Mouse (Mus musculus): ENCODE results near the gene Tmem131.

Gene Tmem131

DNA sequence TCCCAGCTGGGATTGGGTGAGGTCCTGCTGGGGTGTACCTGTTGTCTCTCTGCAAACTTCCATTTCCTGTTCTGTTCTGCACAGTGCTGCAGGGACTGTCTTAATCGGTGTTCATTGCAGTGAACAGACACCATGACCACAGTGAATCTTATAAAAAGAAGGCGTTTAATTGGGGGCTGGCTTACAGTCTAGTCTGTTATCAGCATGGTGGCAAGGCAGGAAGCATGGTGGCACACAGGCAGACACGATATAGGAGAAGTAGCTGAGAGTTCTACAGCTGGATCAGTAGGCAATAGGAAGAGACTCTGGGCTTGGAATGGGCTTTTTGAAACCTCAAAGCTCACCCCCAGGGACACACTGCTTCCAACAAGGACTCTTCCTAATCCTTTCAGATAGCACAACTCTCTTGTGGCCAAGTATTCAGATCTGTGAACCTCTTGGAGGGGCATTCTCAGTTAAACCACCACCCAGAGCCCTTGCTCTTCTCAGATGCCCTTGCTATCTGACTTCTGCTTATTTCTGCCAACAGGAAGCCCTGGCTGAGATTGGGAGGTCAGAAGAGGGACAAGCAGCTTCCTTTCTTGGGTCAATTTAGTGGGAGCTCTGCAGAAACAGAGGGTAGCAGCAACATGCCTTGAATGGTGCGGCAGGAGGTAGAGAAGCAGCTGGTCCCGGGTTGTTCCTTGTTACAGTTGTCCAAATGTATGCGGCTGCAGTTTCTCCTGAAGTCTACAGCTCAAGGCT, 189.4 kb downstream of the Tmem131 start:
- no peak for ATAC-seq (ENCODE audit: insufficient number of reproducible peaks, low FRiP score, low TSS enrichment)

DNA sequence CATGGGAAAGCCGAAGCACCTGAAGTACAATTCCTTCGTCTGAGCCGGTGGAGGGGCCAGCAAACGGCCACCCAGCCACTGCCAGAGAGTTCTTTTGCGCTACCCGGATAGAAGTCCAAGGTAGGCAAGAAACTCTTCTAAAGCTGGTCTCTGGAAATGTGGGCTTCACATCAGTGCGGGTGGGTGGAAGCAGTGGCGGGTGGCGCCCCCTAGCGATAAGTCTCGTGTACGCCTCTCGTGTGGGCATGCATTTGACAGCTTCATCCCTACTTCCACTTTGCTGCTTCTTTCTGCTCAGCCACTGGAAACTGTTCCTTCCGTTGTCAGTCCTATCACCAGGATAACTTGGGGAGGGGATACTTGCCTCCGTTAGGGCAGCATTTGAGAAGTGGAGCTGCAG, 197.0 kb downstream of the Tmem131 start:
- no peak for ATAC-seq (ENCODE audit: insufficient number of reproducible peaks, low FRiP score, low TSS enrichment)

DNA sequence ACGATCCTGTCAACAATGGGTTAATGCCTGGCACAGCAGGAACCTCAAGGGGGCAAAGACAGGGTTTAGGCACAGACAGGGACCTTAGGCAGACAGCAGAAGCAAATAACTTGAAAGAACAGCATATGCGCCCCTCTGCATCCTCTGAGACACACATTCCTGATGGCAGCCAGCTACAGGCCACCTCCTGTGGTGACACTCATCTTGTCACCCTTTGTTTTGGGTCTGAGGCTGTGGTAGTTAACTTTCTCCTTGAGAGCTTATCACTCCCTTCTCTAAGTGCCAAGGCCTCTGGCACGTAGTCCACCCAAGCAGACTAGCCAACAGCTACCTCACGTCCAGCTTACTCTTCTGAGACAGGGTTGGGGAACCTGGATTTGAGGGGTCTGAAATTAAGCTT, 197.8 kb downstream of the Tmem131 start:
- ATAC-seq (ENCODE audit: insufficient number of reproducible peaks, low FRiP score, low TSS enrichment) = no peak

DNA sequence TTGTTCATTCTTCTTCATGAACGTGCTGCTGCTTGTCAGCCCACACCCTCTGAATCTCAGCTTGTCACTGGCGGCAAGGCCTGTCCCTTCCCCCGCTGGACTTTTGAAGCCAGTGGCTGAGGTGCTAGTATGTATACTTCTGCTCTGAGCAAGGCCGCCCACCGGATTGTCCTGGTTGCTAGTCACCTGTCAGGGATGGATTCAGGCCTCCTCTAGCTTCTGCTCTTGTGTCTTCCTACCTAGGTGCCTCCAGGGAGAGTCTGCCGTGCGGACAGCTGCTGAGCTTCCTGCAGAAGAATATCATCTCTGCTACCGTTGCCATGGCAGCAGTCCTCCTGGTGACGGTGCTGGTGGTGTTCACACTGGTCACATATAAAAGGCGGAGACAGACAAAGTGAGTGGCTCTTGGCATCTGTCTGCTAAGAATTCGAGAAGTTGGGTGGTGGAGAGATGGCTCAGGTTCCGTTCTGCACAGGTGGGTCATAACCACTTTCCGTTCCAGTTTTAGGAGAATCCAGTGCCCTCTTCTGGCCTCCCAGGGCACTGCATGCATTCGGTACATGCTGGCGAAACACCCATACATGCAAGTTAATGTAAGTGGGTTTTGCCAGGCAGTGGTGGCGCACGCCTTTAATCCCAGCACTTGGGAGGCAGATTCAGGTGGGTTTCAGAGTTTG, 199.1 kb downstream of the Tmem131 start:
- ATAC-seq (ENCODE audit: insufficient number of reproducible peaks, low FRiP score, low TSS enrichment) = peak; percentile 61; the same call in 1 of the 2 replicates

DNA sequence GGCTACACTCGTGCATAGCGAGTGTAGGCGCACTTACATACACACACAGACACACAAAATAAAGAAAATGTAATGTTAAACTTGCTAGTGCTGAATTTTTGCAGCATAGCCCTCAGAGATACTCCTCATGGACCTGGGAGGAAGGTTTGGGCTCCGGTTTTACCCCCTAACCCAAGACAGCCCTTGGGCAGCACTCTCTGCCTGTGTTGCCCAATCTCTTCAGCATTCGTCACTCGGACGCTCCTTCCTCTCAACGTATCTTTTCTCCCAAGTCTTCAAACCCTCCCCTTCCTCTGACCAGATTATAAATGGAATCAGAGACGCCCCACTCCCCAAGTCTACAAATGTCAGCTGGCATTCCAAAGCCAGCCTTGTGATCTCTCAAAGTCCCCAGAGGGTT, 200.4 kb downstream of the Tmem131 start:
- no peak for ATAC-seq (ENCODE audit: insufficient number of reproducible peaks, low FRiP score, low TSS enrichment)

Data from cerebellum, adult (tissue).